Mouse (Mus musculus): ENCODE measurements around the gene Mfsd6.
"Not testable (repeated sequence)": the region's sequence is repeated elsewhere in the genome, so short reads cannot be mapped to it uniquely, and the experiment has no call there.

The Mfsd6 gene

GRCm38 (mm10) chr1:52708745-52709144 is 18.5 kb downstream of the Mfsd6 start:
- no peak for DNase-seq (ENCODE audit: low read depth, low spot score)

- DNase-seq (ENCODE audit: low read depth, low spot score), result no peak
These were observed 20.2 kb downstream of the Mfsd6 start for GRCm38 (mm10) chr1:52707030-52707429.

GRCm38 (mm10) chr1:52702738-52703491 is 24.3 kb downstream of the Mfsd6 start:
- DNase-seq (ENCODE audit: low read depth, low spot score), result no peak

- no peak for DNase-seq (ENCODE audit: low read depth, low spot score)
These were observed 25.3 kb downstream of the Mfsd6 start for GRCm38 (mm10) chr1:52701941-52702340.

- DNase-seq (ENCODE audit: low read depth, low spot score), result not testable (repeated sequence)
These were observed 32.8 kb downstream of the Mfsd6 start for GRCm38 (mm10) chr1:52694456-52694855.

GRCm38 (mm10) chr1:52687636-52688035 is 39.6 kb downstream of the Mfsd6 start:
- no peak for DNase-seq (ENCODE audit: low read depth, low spot score)

GRCm38 (mm10) chr1:52683550-52683949 is 43.7 kb downstream of the Mfsd6 start:
- DNase-seq (ENCODE audit: low read depth, low spot score), result no peak

- DNase-seq (ENCODE audit: low read depth, low spot score), result no peak
These were observed 50.6 kb downstream of the Mfsd6 start for GRCm38 (mm10) chr1:52676621-52677020.

GRCm38 (mm10) chr1:52675561-52676551 is 51.4 kb downstream of the Mfsd6 start:
- DNase-seq (ENCODE audit: low read depth, low spot score), result no peak

GRCm38 (mm10) chr1:52669931-52670330 is 57.3 kb downstream of the Mfsd6 start:
- no peak for DNase-seq (ENCODE audit: low read depth, low spot score)

- DNase-seq (ENCODE audit: low read depth, low spot score), result no peak
These were observed 58.4 kb downstream of the Mfsd6 start for GRCm38 (mm10) chr1:52668743-52669323.

GRCm38 (mm10) chr1:52663228-52663627 is 64.0 kb downstream of the Mfsd6 start:
- DNase-seq (ENCODE audit: low read depth, low spot score), result peak; percentile 72

- DNase-seq (ENCODE audit: low read depth, low spot score), result no peak
These were observed 66.5 kb downstream of the Mfsd6 start for GRCm38 (mm10) chr1:52660765-52661164.

- no peak for DNase-seq (ENCODE audit: low read depth, low spot score)
These were observed 67.0 kb downstream of the Mfsd6 start for GRCm38 (mm10) chr1:52660278-52660677.

GRCm38 (mm10) chr1:52658160-52658559 is 69.1 kb downstream of the Mfsd6 start:
- DNase-seq (ENCODE audit: low read depth, low spot score), result no peak

- DNase-seq (ENCODE audit: low read depth, low spot score), result no peak
These were observed 72.1 kb downstream of the Mfsd6 start for GRCm38 (mm10) chr1:52655153-52655552.

- DNase-seq (ENCODE audit: low read depth, low spot score), result no peak
These were observed 73.9 kb downstream of the Mfsd6 start for GRCm38 (mm10) chr1:52653366-52653765.

- no peak for DNase-seq (ENCODE audit: low read depth, low spot score)
These were observed 74.5 kb downstream of the Mfsd6 start for GRCm38 (mm10) chr1:52652601-52653253.

GRCm38 (mm10) chr1:52650066-52650465 is 77.2 kb downstream of the Mfsd6 start:
- no peak for DNase-seq (ENCODE audit: low read depth, low spot score)

GRCm38 (mm10) chr1:52648153-52649027 is 78.9 kb downstream of the Mfsd6 start:
- peak; percentile 78 for DNase-seq (ENCODE audit: low read depth, low spot score)

GRCm38 (mm10) chr1:52640736-52641135 is 86.5 kb downstream of the Mfsd6 start:
- no peak for DNase-seq (ENCODE audit: low read depth, low spot score)

Data from telencephalon, adult 2 months (tissue).